Mouse (Mus musculus): ENCODE measurements around the gene March1. TPM values are rescaled to one million over a fixed set of nuclear protein-coding genes. Genes with fewer than 3 reads are reported as not detected.
"Not testable (repeated sequence)": the region's sequence is repeated elsewhere in the genome, so short reads cannot be mapped to it uniquely, and the experiment has no call there.

March1 gene
- total RNA-seq, 2 experiments from 2014 or later, result 0.15 to 0.39 TPM

GRCm38 (mm10) chr8:66269546-66269945 lies 651.8 kb downstream of the March1 start:
- no peak for DNase-seq
- intact Hi-C loops (cut with DNase I), result no loop called here

- intact Hi-C loops (cut with DNase I), result no loop called here
- no peak for DNase-seq
These were observed 652.4 kb downstream of the March1 start for GRCm38 (mm10) chr8:66270116-66270515.

GRCm38 (mm10) chr8:66317824-66318223 lies 700.1 kb downstream of the March1 start:
- intact Hi-C loops (cut with DNase I), result no loop called here
- no peak for DNase-seq

- intact Hi-C loops (cut with DNase I), result no loop called here
- no peak for DNase-seq
These were observed 705.5 kb downstream of the March1 start for GRCm38 (mm10) chr8:66323045-66323807.

- intact Hi-C loops (cut with DNase I), result no loop called here
- no peak for DNase-seq
These were observed 708.7 kb downstream of the March1 start for GRCm38 (mm10) chr8:66326396-66326795.

GRCm38 (mm10) chr8:66332206-66332605 lies 714.5 kb downstream of the March1 start:
- intact Hi-C loops (cut with DNase I), result no loop called here

GRCm38 (mm10) chr8:66334265-66334664 lies 716.6 kb downstream of the March1 start:
- no peak for DNase-seq
- intact Hi-C loops (cut with DNase I), result no loop called here

More at GRCm38 (mm10) chr8:66332206-66332605, 714.5 kb downstream of the March1 start:
- DNase-seq, result no peak

- DNase-seq, result no peak
- intact Hi-C loops (cut with DNase I), result no loop called here
These were observed 721.9 kb downstream of the March1 start for GRCm38 (mm10) chr8:66339551-66339950.

- intact Hi-C loops (cut with DNase I), result no loop called here
- no peak for DNase-seq
These were observed 725.2 kb downstream of the March1 start for GRCm38 (mm10) chr8:66342928-66343327.

GRCm38 (mm10) chr8:66362882-66363801 lies 745.4 kb downstream of the March1 start:
- no peak for DNase-seq
- intact Hi-C loops (cut with DNase I), result no loop called here

- intact Hi-C loops (cut with DNase I), result no loop called here
- no peak for DNase-seq
These were observed 766.1 kb downstream of the March1 start for GRCm38 (mm10) chr8:66383694-66384373.

GRCm38 (mm10) chr8:66386008-66386407 lies 768.3 kb downstream of the March1 start:
- DNase-seq, result no peak
- intact Hi-C loops (cut with DNase I), result no loop called here

- intact Hi-C loops (cut with DNase I), result no loop called here
- DNase-seq, result no peak
These were observed 771.0 kb downstream of the March1 start for GRCm38 (mm10) chr8:66388693-66389092.

GRCm38 (mm10) chr8:66391554-66391953 lies 773.9 kb downstream of the March1 start:
- intact Hi-C loops (cut with DNase I), result no loop called here
- DNase-seq, result no peak

GRCm38 (mm10) chr8:66392900-66393299 lies 775.2 kb downstream of the March1 start:
- DNase-seq, result no peak
- intact Hi-C loops (cut with DNase I), result no loop called here

GRCm38 (mm10) chr8:66394148-66394547 lies 776.4 kb downstream of the March1 start:
- intact Hi-C loops (cut with DNase I), result no loop called here
- DNase-seq, result no peak

- intact Hi-C loops (cut with DNase I), result no loop called here
- no peak for DNase-seq
These were observed 780.1 kb downstream of the March1 start for GRCm38 (mm10) chr8:66397811-66398210.

- DNase-seq, result no peak
- intact Hi-C loops (cut with DNase I), result no loop called here
These were observed 782.4 kb downstream of the March1 start for GRCm38 (mm10) chr8:66400050-66400449.

GRCm38 (mm10) chr8:66404711-66405414 lies 787.2 kb downstream of the March1 start:
- no peak for DNase-seq

GRCm38 (mm10) chr8:66405796-66406195 lies 788.1 kb downstream of the March1 start:
- DNase-seq; intact Hi-C loops (cut with DNase I): not testable (repeated sequence)

More at GRCm38 (mm10) chr8:66404711-66405414, 787.2 kb downstream of the March1 start:
- intact Hi-C loops (cut with DNase I), result no loop called here

All from gastrocnemius, postnatal 36 days (tissue).